Mouse (Mus musculus) C2C12 (cell line): ENCODE results near the gene Ddx10. TPM values are rescaled to one million over a fixed set of nuclear protein-coding genes. Genes with fewer than 3 reads are reported as not detected.

Experiments
- H3K27me3 ChIP-seq: one replicate; pipeline ENCODE4 v1.6.1; 2011; ENCODE audit not compliant: control insufficient read depth, insufficient read depth, insufficient read length
- H3K36me3 ChIP-seq: one replicate; pipeline ENCODE4 v1.6.1; 2011; ENCODE audit not compliant: control insufficient read depth, insufficient read depth
- H3K4me3 ChIP-seq: one replicate; pipeline ENCODE4 v1.5.1; 2011; ENCODE audit warnings: mild to moderate bottlenecking, control low read depth; ENCODE audit not compliant: poor library complexity, insufficient read depth, severe bottlenecking
- H3K79me2 ChIP-seq: one replicate; pipeline ENCODE4 v1.6.1; 2011; ENCODE audit not compliant: control insufficient read depth, insufficient read depth
- H3K79me3 ChIP-seq: one replicate; pipeline ENCODE4 v1.6.1; 2011; ENCODE audit warnings: low read depth, control low read depth
- H3ac ChIP-seq: one replicate; pipeline ENCODE3; 2011; ENCODE audit warnings: low read depth; ENCODE audit not compliant: control insufficient read depth, insufficient read length
- CEBPB ChIP-seq: IDR thresholded peaks from one replicate; pipeline ENCODE4 v1.6.1; 2011; ENCODE audit warnings: low read depth, mild to moderate bottlenecking, control low read depth, moderate library complexity
- CTCF ChIP-seq: IDR thresholded peaks from one replicate; pipeline ENCODE4 v1.5.1; 2011; ENCODE audit not compliant: control insufficient read depth, insufficient read depth, insufficient read length
- FOSL1 ChIP-seq: IDR thresholded peaks from one replicate; pipeline ENCODE4 v1.8.0; 2011; ENCODE audit warnings: mild to moderate bottlenecking, low read length; ENCODE audit not compliant: poor library complexity, insufficient read depth, severe bottlenecking
- MAX ChIP-seq: IDR thresholded peaks from one replicate; pipeline ENCODE4 v1.6.1; 2011; ENCODE audit warnings: mild to moderate bottlenecking, control low read depth
- MYOD1 ChIP-seq: IDR thresholded peaks from one replicate; pipeline ENCODE4 v1.6.1; 2011; ENCODE audit warnings: low read depth; ENCODE audit not compliant: control insufficient read depth, insufficient read length
- MYOG ChIP-seq: IDR thresholded peaks from one replicate; pipeline ENCODE4 v1.6.1; 2011; ENCODE audit not compliant: control insufficient read depth, insufficient read length; ENCODE audit errors: extremely low read depth
- USF1 ChIP-seq: IDR thresholded peaks from one replicate; pipeline ENCODE4 v1.6.1; 2011; ENCODE audit warnings: low read depth, mild to moderate bottlenecking, control low read depth, moderate library complexity
- polyA plus RNA-seq: library from polyadenylated mRNA; unstranded; fragments of >200 nt; fragmentation: generic; extraction: Trizol; gene quantifications from one replicate; pipeline ENCODE4 v1.2.1, GENCODE M21; 2012; ENCODE audit warnings: missing spikeins

The Ddx10 gene
- polyA plus RNA-seq, 1 experiment: 6.5 TPM

- H3K79me3 ChIP-seq: no peaks in the 10 kb centered on the region
- H3ac ChIP-seq: no peak overlapping the region
- no peaks in the 10 kb centered on the region for H3K36me3 ChIP-seq
- no peaks in the 10 kb centered on the region for H3K79me2 ChIP-seq
- H3K4me3 ChIP-seq: no peak overlapping the region
- no peaks in the 10 kb centered on the region for H3K27me3 ChIP-seq
- TF ChIP-seq MAX: no peak
- no peak for TF ChIP-seq CEBPB
- no peak for TF ChIP-seq CTCF
- TF ChIP-seq FOSL1: no peak
- TF ChIP-seq MYOG: no peak
- TF ChIP-seq MYOD1: no peak
- TF ChIP-seq USF1: no peak
Measured at GRCm38 (mm10) chr9:53265589-53265988, 17.7 kb upstream of the Ddx10 start.

- TF ChIP-seq CTCF (no peak), FOSL1 (no peak), MYOD1 (no peak), MAX (no peak), MYOG (no peak), USF1 (no peak), CEBPB (no peak)
- Histone ChIP-seq H3K27me3 (no peaks in the 10 kb centered on the region), H3K36me3 (no peaks in the 10 kb centered on the region), H3K79me3 (no peaks in the 10 kb centered on the region), H3ac (no peak overlapping the region), H3K79me2 (no peaks in the 10 kb centered on the region), H3K4me3 (no peak overlapping the region)
Measured at GRCm38 (mm10) chr9:53264387-53264786, 16.5 kb upstream of the Ddx10 start.

- H3K79me2 ChIP-seq: no peaks in the 10 kb centered on the region
- peaks cover 8% of the 10 kb centered on the region for H3K27me3 ChIP-seq
- H3K79me3 ChIP-seq: no peaks in the 10 kb centered on the region
- H3K4me3 ChIP-seq: no peak overlapping the region
- no peaks in the 10 kb centered on the region for H3K36me3 ChIP-seq
- no peak overlapping the region for H3ac ChIP-seq
- TF ChIP-seq FOSL1: no peak
- TF ChIP-seq MYOG: no peak
- no peak for TF ChIP-seq USF1
- no peak for TF ChIP-seq CEBPB
- no peak for TF ChIP-seq MYOD1
Measured at GRCm38 (mm10) chr9:53258199-53258598, 10.3 kb upstream of the Ddx10 start.

- no peak overlapping the region for H3ac ChIP-seq
- H3K27me3 ChIP-seq: peaks cover 8% of the 10 kb centered on the region
- no peak overlapping the region for H3K4me3 ChIP-seq
- H3K79me3 ChIP-seq: no peaks in the 10 kb centered on the region
- no peaks in the 10 kb centered on the region for H3K36me3 ChIP-seq
- TF ChIP-seq FOSL1 (no peak), MYOD1 (no peak), MAX (no peak), CEBPB (no peak), MYOG (no peak), CTCF (no peak), USF1 (no peak)
- H3K79me2 ChIP-seq: no peaks in the 10 kb centered on the region
Measured at GRCm38 (mm10) chr9:53257772-53258171, 9.9 kb upstream of the Ddx10 start.

- H3K4me3 ChIP-seq: no peak overlapping the region
- TF ChIP-seq FOSL1 (no peak), CTCF (no peak), USF1 (no peak), MAX (no peak), CEBPB (no peak), MYOD1 (no peak), MYOG (no peak)
- H3K36me3 ChIP-seq: no peaks in the 10 kb centered on the region
- no peaks in the 10 kb centered on the region for H3K79me3 ChIP-seq
- H3K27me3 ChIP-seq: peaks cover 8% of the 10 kb centered on the region
- H3K79me2 ChIP-seq: no peaks in the 10 kb centered on the region
- no peak overlapping the region for H3ac ChIP-seq
Measured at GRCm38 (mm10) chr9:53256690-53257305, 8.9 kb upstream of the Ddx10 start.

GRCm38 (mm10) chr9:53254368-53254767 is 6.5 kb upstream of the Ddx10 start:
- H3K4me3 ChIP-seq: no peak overlapping the region
- no peaks in the 10 kb centered on the region for H3K79me2 ChIP-seq
- H3K27me3 ChIP-seq: peaks cover 8% of the 10 kb centered on the region
- H3ac ChIP-seq: no peak overlapping the region
- H3K79me3 ChIP-seq: no peaks in the 10 kb centered on the region
- no peak for TF ChIP-seq MAX
- TF ChIP-seq CTCF: peak; percentile 48
- no peak for TF ChIP-seq FOSL1
- TF ChIP-seq CEBPB: no peak
- TF ChIP-seq MYOG: no peak
- H3K36me3 ChIP-seq: no peaks in the 10 kb centered on the region
